Mouse (Mus musculus) olfactory bulb, adult 2 months (tissue): ENCODE measurements at regions not wholly inside any gene's neighbourhood (a gene's known extent, or its start where the extent isn't known, plus 50 kb on each side); places are given as distances from the start of the nearest gene placed in this dataset.

ENCODE experiments used
- H3K27ac ChIP-seq: fragments of 200-500 bp; 2 replicates; pipeline ENCODE4 v1.5.1; 2012; ENCODE audit warnings: low read depth, low read length; ENCODE audit not compliant: insufficient read depth
- H3K4me1 ChIP-seq: fragments of 200-500 bp; 2 replicates; pipeline ENCODE4 v1.6.1; 2012; ENCODE audit warnings: low read length; ENCODE audit not compliant: control insufficient read depth, insufficient read depth
- H3K4me3 ChIP-seq: fragments of 200-500 bp; 2 replicates; pipeline ENCODE4 v1.5.1; 2012; ENCODE audit warnings: mild to moderate bottlenecking, low read depth, low read length, moderate library complexity; ENCODE audit not compliant: insufficient read depth
- CTCF ChIP-seq: fragments of 200-500 bp; IDR thresholded peaks from 2 replicates; pipeline ENCODE4 v1.5.1; 2012; ENCODE audit warnings: low read depth, mild to moderate bottlenecking, low read length, moderate library complexity; ENCODE audit not compliant: insufficient read depth
- POLR2A ChIP-seq: fragments of 200-500 bp; IDR thresholded peaks from 2 replicates; pipeline ENCODE4 v1.6.1; 2012; ENCODE audit warnings: mild to moderate bottlenecking, low read depth, low read length, moderate library complexity; ENCODE audit not compliant: insufficient read depth
- WGBS: fragments of 180-500 bp; shearing (Covaris S2); methylation state at CpG from one replicate; pipeline ENCODE4 v1.1.7; 2018; 5-methylcytosine and 5-hydroxymethylcytosine counted together

DNA sequence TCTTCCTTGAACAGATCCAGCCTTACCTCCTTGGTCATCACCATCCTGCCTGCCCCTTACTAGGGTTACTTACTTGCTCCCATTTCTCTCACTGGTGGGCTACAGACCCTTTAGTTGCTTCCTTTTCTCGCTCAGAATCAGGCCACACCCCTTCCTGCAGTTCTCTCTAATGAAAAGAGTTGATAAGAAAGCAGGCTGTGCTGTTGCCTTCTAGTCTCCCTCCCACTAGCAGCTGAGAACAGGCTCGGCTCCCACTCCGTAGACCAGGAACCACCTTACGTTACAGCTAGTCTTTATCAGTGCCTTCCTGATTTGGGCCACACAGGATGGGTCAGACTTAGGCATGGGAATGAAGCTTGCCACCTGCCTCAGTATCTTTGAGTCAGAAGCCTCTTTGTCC lies 117.3 kb upstream of the Azi2 start:
- TF ChIP-seq POLR2A (no peak), CTCF (no peak)
- Histone ChIP-seq H3K27ac (no peak overlapping the region), H3K4me1 (no peaks in the 10 kb centered on the region), H3K4me3 (no peak overlapping the region)
- 48% methylated on average over 4 of the region's 4 CpGs for WGBS

GRCm38 (mm10) chr9:117907895-117908424 lies 132.3 kb upstream of the Azi2 start:
- 90% methylated on average over 10 of the region's 10 CpGs for WGBS

GRCm38 (mm10) chr9:117905045-117905747 lies 135.1 kb upstream of the Azi2 start:
- H3K27ac ChIP-seq: no peak overlapping the region
- WGBS: 93% methylated on average over 10 of the region's 10 CpGs
- TF ChIP-seq POLR2A (no peak), CTCF (no peak)
- no peak overlapping the region for H3K4me3 ChIP-seq
- H3K4me1 ChIP-seq: peaks cover 8% of the 10 kb centered on the region; the same call in 1 of the 2 replicates

More at GRCm38 (mm10) chr9:117907895-117908424, 132.3 kb upstream of the Azi2 start:
- Histone ChIP-seq H3K4me1 (peaks cover 8% of the 10 kb centered on the region; the same call in 1 of the 2 replicates), H3K27ac (no peak overlapping the region), H3K4me3 (no peak overlapping the region)
- TF ChIP-seq POLR2A (no peak), CTCF (no peak)

DNA sequence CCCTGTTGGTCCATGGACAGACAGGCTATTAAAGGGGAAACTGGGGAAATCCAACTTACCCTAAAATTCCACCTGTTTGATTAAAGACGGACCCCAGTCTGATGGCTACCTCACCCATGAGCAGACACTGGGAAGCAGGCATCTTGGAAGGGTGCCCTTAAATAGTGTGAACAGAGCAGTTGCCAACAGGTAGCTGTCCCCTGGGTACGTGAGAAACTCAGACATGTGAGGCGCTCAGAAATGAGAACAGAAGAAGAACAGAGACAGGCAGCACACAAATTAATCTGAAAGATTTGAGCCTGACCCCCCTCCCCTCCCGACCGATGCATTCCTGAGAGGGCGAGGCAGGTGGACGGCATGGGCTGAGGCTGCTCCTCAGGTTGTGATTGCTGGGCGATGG lies 135.7 kb upstream of the Azi2 start:
- Histone ChIP-seq H3K4me3 (no peak overlapping the region), H3K27ac (no peak overlapping the region), H3K4me1 (peaks cover 8% of the 10 kb centered on the region; the same call in 1 of the 2 replicates)
- TF ChIP-seq POLR2A (no peak), CTCF (no peak)
- 96% methylated on average over 8 of the region's 8 CpGs for WGBS

- Histone ChIP-seq H3K27ac (no peak overlapping the region), H3K4me3 (no peak overlapping the region), H3K4me1 (peaks cover 8% of the 10 kb centered on the region; the same call in 1 of the 2 replicates)
- 67% methylated on average over 4 of the region's 4 CpGs for WGBS
- TF ChIP-seq CTCF (no peak), POLR2A (no peak)
Observed at GRCm38 (mm10) chr9:117903025-117903424, 137.3 kb upstream of the Azi2 start.

DNA sequence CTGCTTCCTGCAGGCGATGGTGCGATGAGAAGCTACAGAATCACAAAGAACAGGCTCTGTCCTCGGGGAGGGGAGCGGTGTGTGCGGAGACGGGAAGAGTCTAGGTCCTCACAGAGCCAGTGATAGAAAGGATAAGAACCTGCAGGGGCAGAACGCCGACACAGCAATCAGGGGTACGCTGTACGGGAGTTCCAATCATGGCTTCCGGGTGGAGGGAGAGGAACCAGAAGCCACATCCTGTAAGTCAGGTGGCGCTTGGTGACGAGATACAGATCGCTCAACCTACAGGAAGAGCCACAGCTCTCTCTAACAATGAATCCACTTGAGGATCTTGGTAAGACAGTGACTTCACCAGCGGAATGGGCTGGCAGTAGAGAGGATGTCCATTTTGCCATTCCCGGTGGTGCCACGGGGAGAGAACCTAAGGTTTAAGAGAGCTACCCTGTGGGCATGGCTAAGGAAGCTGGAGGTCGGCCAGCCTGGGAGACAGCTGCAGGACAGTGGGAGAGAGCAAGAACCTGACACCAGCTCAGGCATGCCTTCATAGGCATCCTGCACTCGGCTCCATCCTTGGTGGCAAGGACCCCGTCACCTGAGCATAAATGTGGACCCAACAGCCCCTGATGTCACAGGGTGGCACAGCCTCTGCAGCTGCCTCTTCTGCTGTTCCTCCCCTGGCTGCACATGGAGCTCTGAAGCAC lies 137.9 kb upstream of the Azi2 start:
- Histone ChIP-seq H3K27ac (no peak overlapping the region), H3K4me1 (peaks cover 8% of the 10 kb centered on the region; the same call in 1 of the 2 replicates), H3K4me3 (no peak overlapping the region)
- 89% methylated on average over 20 of the region's 20 CpGs for WGBS
- TF ChIP-seq CTCF: peak; percentile 11; the same call in 1 of the 2 replicates
- no peak for TF ChIP-seq POLR2A

GRCm38 (mm10) chr9:117900631-117901030 lies 139.7 kb upstream of the Azi2 start:
- no peak for TF ChIP-seq CTCF
- H3K4me3 ChIP-seq: no peak overlapping the region
- no peak overlapping the region for H3K27ac ChIP-seq
- WGBS: 92% methylated on average over 12 of the region's 12 CpGs
- peaks cover 8% of the 10 kb centered on the region; the same call in 1 of the 2 replicates for H3K4me1 ChIP-seq

DNA sequence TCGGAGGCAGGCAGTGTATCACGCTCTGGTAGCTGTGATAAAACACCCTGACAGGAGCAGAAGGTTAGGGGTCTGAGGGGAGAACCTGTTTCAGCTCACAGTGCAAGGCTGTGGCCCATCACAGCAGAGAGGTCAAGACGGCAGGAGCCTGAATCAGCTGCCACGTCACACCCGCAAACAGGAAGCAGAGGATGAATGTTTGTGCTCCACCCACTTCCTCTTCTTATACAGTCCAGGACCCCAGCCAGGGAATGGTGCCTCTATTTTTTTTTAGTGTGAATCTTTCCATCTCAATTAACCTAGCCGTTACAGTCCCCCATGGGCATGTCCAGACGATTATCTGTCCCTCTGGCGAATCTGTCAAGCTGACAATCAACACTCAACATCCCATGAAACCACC lies 143.8 kb upstream of the Azi2 start:
- Histone ChIP-seq H3K4me3 (no peak overlapping the region), H3K4me1 (no peaks in the 10 kb centered on the region), H3K27ac (no peak overlapping the region)
- WGBS: 81% methylated on average over 8 of the region's 8 CpGs
- no peak for TF ChIP-seq CTCF
- TF ChIP-seq POLR2A: no peak

DNA sequence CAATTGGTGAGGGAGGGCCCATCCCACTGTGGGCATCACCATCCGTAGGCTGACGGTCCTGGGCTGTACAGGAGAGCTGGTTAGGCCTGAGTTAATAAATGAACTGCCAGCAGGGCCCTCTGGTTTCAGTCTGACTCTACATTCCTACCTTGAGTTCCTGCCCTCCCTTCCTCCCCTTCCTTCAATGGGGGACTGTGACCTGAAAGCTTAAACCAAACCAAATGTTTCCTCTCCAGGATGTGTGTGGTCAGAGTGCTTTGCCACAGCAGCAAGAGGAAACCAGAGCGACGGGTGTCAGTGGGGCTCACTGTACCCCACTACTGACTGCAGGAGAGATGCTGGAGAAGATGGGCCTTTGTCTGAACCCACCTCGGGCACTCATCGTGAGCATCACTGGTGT lies 147.7 kb upstream of the Azi2 start:
- Histone ChIP-seq H3K27ac (no peak overlapping the region), H3K4me3 (no peak overlapping the region), H3K4me1 (no peaks in the 10 kb centered on the region)
- WGBS: 87% methylated on average over 6 of the region's 6 CpGs
- TF ChIP-seq CTCF: no peak
- no peak for TF ChIP-seq POLR2A
